Mouse (Mus musculus) inflammation-experienced regulatory T-cells, adult 6 months (primary cell): Measurements from ENCODE around the gene Pnn. TPM values are rescaled to one million over a fixed set of nuclear protein-coding genes. Genes with fewer than 3 reads are reported as not detected.

Source experiments
- ATAC-seq: one replicate; pipeline ENCODE4 v1.8.0; 2017
- polyA plus RNA-seq, 3 experiments: library from polyadenylated mRNA; unstranded; fragments of 100-300 nt; shearing (Covaris generic); gene quantifications; one replicate each; pipeline ENCODE4 v1.2.1; 2017

Pnn gene
- polyA plus RNA-seq, 3 experiments from 2014 or later: 95.0 to 156 (median 100) TPM

GRCm38 (mm10) chr12:59076996-59077395, 10.3 kb downstream of the Pnn start:
- ATAC-seq: no peak

- no peak for ATAC-seq
Measured at GRCm38 (mm10) chr12:59077883-59078282, 11.2 kb downstream of the Pnn start.

DNA sequence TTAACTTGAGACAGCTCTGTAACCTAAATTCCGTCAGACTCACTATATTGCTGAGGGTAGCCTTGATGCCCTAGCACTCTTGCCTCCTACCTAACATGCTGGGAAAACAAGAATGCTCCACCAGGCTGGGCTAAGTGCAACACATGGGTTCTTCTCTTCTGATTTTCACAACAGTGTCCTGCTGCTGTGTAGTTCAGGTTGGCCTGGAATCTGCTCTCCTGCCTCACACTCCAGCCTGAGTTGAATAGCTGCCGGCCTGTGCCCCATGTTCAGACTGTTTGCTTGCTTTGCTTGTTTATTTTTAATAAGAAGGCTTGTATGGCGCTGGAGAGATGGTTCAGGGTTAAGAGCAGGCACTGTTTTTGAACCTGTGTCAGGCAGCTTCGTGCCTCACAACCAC, 13.8 kb downstream of the Pnn start:
- no peak for ATAC-seq

DNA sequence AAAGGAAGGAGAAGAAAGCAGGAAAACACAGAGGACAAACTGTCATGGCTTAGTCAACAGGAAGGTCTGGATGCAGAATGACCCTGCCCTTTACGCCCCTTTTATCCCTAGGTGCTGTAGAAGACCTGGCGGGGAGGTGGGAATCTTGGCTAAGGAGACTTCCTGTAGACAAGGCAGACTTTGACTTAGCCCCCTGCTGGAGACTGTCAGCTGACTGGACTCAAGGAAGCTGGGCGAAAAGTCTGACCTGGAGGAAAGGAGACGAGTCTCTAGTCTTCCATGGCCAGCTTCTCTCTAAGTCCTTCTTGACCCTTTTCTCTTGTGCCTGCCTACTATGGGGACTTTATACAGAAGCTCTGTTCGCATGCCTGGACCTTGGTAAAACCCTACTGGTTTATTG, 17.8 kb downstream of the Pnn start:
- ATAC-seq: no peak

DNA sequence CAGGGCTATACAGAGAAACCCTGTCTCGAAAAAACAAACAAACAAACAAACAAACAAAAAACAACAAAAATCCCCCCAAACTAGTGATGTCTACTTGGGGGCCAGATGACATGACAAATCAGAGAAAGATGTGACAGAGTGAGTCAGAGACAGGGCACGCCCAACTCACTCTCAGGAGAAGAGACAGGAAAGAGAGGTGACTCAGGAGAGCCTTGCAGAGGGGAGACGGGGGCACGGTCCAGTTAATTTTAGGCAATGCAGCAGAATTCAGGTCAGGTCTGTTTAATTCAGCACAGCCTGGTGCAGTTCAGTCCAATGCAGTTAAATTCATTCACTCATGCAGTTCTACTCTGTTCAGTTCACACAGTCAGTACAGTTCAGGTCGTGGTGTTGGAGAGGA, 19.5 kb downstream of the Pnn start:
- no peak for ATAC-seq

DNA sequence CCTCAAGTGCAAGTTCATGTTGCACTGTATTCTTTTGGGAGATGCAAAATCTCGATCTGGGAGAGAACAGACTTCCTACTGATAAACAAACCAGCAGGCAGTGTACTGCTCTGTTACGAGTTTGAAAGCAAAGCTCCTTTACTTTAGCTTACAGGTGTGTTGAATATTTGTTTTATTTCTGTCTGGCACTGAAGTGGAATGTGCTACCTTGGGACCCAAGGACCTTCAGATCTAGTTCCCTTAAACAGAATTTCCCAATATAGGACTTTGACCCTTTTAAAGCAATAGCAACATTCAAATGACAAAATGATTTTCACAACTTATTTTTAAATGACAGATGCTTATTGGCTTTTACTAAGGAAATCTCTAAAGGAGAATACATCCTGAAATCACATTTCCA, 26.9 kb downstream of the Pnn start:
- no peak for ATAC-seq

DNA sequence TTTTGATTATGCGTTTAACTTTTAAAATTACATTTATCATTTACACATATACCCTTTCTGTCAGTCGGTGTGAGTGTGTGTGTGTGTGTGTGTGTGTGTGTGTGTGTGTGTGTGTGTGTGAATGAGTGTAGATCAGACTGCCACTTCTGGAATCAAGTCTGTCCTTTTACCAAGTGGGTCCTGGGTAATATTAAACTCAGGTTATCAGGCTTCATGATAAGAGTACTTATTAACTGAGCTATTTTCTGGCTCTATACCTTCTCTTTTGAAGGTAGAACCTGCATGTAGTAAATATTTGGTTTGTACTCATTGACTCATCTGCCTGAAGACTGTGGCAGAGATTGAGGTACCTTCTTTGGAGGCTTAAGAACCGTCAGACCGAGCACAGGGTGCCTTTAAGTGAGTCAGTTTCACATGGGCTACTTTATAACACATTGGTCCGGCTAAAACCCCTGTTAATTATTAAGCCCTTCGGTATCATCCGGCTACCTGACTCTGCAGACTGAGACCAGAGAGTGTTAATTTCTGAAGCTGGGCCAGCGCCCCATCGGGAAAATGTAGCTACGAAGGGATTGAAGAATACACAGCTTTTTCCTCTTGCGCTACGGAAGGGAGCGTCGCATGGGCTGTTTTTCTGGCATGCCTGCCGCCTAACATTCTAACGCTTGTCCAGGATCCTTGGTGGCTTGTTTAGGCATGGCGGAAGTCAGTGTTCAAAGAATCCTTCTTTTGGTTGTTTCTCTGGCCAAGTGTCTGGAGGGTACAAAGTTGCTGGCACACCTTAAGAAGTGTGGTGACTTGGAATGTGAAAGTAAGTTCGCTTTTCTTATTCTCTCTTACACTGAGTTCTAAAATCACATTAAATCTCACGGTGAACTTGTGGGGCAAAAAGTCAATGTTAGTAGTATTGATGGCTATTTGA, 28.7 kb downstream of the Pnn start, which contains the start of gene Mia2:
TSS of gene Mia2 (plus strand) at position 696 of the 922 bp plus-strand sequence.
- no peak for ATAC-seq

DNA sequence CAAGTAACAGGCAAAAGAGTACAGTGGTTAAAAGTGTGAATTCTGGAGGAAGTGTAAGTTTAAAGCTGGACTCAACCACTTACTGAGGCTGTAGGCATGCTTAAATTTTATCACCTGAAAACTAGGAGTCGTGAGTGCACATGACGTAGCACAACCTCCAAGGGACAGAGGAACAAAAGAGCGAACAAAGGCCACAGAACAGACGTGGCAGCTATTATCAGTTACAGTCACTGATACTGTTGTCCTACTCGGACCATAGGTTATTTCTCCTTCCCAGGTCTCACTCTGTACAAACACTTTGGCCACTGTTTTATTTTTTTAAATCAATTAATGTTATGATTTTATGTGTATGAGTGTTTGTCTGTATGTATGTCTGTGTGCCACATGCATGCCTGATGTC, 38.1 kb downstream of the Pnn start:
- no peak for ATAC-seq

- ATAC-seq: no peak
Measured at GRCm38 (mm10) chr12:59105914-59106313, 39.2 kb downstream of the Pnn start.

DNA sequence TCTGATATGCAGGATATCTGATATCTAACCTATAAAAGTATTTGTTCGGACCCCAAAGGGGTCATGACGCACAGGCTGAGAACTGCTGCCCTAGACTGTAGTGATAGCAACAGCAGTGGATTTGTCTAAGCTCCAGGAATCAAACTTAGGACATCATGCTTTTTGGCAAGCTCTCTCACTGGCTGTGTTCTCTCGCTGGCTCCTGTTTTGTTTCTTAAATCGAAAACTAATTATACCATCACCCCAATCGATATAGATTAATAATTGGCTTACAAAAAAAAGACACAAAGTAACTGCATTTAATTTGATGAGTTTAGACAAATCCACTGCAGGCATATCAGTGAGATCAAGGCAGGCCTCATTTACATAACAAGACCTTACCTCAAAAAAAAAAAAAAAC, 39.8 kb downstream of the Pnn start:
- no peak for ATAC-seq

DNA sequence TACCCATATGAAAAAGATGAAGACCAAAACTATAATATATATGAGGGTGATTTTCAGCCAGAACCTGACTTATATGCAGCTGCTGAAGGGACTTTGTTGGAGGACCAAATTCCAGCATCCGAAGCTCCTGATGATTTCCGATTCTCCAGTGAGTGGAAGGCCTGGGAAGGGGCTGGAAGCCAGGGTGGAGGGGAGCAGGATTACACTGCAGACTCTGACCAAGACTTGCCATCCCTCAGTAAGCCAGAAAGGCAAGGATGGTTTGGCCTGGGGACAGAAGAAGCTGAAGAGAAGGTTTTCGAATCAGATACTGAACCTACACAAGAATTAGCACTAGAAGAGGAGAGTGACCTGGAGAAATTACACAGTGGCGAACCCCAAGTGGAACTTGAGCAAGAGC, 41.2 kb downstream of the Pnn start:
- ATAC-seq: no peak

DNA sequence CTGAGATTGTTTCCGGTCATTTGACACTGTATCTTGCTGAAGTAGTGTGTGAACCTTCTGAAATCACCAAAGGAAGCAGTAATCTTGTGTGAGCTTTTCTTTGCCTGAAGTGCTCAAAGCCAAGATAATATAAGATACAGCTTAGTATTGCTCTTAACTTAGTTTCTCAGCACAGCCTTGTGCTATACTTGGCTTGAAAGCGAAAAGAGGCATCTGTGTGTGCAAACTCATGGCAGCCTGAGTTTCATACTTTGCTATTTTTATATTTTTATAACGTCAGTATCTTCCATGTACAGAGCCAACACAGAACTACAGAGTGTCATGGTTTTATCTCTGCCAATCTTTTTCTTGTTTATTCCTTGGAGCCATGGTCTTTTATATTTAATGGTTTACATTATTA, 50.5 kb downstream of the Pnn start:
- no peak for ATAC-seq

Other genes starting within 250 kb of the Pnn start
- gene Sec23a, start 54.9 kb upstream of the Pnn start, polyA plus RNA-seq: 10 to 100 TPM; 30.8 to 34.0 (median 32.3) TPM
- gene Gemin2, start 53.5 kb upstream of the Pnn start, polyA plus RNA-seq: 10 to 100 TPM; 38.4 to 43.3 (median 39.6) TPM
- 100 to 1,000 TPM in 2 of 3 experiments, 10 to 100 TPM in 1; 70.3 to 103 (median 103) TPM for gene Trappc6b, start 5.4 kb upstream of the Pnn start, polyA plus RNA-seq
- 10 to 100 TPM; 19.0 to 34.2 (median 32.9) TPM for gene Mia2, start 28.9 kb downstream of the Pnn start, polyA plus RNA-seq
- gene Fbxo33, start 152.8 kb downstream of the Pnn start, polyA plus RNA-seq: 10 to 100 TPM; 11.4 to 20.7 (median 17.2) TPM